Mouse (Mus musculus) ES-Bruce4 (cell line): ENCODE data around the gene Gm49776.

Experiments used
- CTCF ChIP-seq: IDR thresholded peaks from one replicate; pipeline ENCODE4 v1.8.1; 2011; ENCODE audit warnings: low read depth, low read length
- POLR2A ChIP-seq: IDR thresholded peaks from one replicate; pipeline ENCODE4 v1.8.1; 2011; ENCODE audit warnings: low read length; ENCODE audit not compliant: insufficient read depth

GRCm38 (mm10) chr16:18241581-18241980 lies 16.5 kb downstream of the Gm49776 start:
- no peak for TF ChIP-seq CTCF
- TF ChIP-seq POLR2A: no peak
